Mouse (Mus musculus): ENCODE measurements around the gene Olfr1217.
"Not testable (repeated sequence)": the region's sequence is repeated elsewhere in the genome, so short reads cannot be mapped to it uniquely, and the experiment has no call there.

The Olfr1217 gene

DNA sequence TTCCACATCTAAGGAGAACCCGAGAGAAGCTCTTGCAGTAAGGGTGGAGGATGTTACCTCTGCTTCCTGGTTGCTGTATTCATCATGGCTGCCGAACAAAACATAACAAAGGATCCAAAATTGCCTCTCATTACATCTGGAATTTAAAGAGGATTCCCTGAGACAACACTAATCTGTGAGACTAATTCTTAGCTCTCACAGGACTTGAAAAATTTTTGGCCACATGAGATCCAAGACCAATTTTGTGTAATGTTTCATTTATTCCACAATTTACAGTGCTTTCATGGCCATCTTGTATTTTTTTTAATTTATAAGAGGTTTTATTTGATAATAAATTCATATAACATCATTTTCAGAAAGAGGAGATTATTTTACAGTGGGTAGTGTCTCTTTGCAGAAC, at the start of gene Olfr1217:
Gene Olfr1217 (minus strand): TSS at position 101 of the 400 bp plus-strand sequence.
- DNase-seq: no peak

DNA sequence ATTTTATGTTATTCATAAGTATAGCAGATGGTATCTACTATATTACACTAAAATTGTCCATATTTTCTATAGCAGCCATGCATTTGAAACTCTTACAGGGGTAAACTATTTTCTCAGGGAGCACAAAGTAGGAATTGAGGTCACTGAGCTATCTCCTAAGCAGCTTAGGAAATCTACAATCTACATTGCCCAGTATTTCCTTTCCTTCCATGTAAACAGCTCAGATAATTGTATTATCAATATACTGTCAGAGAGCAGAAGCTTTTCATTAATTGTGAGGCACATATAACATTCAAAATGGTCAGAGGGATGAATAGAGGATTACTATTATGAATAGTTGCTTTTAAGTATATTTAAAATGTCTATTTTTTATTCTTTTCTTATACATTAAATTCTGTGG, 49.6 kb upstream of the Olfr1217 start:
- no peak for DNase-seq

DNA sequence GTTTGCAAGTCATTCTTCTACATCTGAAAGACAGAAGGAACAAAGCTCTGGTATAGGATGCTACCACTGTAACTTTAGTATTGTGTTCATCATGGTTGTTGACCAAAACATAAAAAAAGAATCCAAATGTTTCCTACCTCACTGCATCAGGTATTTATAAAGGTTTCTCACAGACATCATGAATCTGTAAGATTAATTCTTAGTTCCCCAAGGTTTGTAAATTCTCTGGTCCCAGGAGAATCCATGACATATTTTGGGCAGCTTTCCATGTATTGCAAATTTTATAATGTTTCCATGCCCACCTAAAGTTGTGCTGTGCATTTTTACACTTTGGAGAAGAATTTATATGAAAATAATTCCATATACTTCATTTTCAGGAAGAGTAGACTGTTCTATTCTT, 29.2 kb upstream of the Olfr1217 start, which contains the start of gene Olfr1218:
Gene Olfr1218 (minus strand): TSS at position 101 of the 400 bp plus-strand sequence.
- no peak for DNase-seq

DNA sequence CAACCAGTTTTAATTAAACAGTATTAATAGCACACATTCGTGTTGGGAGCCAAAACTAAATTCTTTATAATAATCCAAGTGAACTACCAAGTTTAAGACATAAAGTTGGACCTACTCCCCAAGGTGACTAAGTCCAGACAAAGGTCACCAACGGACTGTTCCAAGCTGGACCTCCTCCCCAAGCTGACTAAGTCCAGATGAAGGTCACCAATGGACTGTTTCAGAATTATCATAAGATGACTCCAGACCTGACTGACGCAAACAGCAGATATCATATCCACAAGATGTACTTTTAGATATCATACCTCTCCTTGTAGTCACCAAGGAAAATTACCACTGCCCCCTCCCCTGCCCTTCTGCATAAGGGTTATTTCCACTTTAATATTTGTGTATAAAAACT, 10.4 kb downstream of the Olfr1217 start:
- not testable (repeated sequence) for DNase-seq

GRCm38 (mm10) chr2:89018240-89018639, 13.6 kb downstream of the Olfr1217 start, which contains the start of gene Olfr1216:
Gene Olfr1216 (minus strand): TSS chr2:89018340.
- no peak for DNase-seq

DNA sequence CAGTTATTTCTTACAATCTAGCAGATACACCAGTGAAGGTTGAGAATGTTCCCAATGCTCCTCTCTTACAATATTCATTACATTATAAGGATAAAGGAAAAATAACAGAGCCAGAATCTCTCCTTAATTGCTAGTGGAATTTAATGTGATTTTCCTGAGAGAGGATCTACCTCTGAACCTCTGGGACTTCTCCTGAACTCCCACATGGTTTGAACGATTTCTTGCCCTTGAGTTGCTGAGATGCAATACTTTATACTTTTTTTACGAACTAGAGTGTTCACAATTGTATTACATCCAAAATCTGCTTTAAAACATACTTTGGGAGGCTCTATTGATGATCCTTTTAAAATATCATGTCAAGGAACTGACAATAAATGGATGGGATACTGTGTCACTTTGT, 25.0 kb downstream of the Olfr1217 start, which contains the start of gene Olfr1215:
Gene Olfr1215 (minus strand): TSS at position 101 of the 400 bp plus-strand sequence.
- no peak for DNase-seq

DNA sequence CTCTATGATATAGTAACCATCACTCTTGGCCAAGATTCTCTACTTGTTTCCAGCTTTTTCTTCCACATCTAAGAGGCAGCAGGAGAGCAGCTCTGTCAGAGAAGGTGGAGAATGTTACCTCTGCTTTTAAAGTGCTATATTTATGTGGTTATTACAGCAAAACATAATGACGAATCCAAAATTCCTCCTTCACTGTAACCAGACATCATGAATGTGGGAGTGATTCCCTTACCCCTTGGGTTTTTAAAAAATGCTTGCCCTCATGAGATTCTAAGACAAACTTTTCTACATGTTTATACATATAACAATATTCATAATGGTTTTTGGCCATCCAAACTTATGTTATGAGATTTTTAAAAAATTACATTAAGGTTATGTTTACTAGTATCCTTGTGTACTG, 39.3 kb downstream of the Olfr1217 start, which contains the start of gene Olfr1214:
Gene Olfr1214 (minus strand): TSS at position 101 of the 400 bp plus-strand sequence.
- DNase-seq: no peak

DNA sequence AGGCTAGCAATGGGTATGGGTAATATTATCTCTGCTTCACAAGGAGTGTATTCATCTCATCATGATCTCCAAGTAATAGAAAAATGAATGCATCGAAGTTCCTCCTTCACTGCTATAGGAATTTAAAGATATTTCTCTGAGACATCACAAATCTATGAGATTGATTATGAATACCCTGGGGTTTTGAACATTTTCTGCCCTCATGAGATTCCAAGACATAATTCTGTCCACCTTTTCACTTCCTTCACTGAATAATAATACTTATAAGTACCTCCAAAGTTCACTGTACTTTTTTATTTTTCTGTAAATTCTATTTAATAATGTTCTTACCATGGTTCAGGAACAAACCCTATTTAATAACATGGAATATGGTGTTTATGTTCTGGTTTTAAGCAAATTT, 51.7 kb downstream of the Olfr1217 start, which contains the start of gene Gm13762:
Gene Gm13762 (minus strand): TSS at position 101 of the 400 bp plus-strand sequence.
- DNase-seq: no peak
